In the genomic region with DNA sequence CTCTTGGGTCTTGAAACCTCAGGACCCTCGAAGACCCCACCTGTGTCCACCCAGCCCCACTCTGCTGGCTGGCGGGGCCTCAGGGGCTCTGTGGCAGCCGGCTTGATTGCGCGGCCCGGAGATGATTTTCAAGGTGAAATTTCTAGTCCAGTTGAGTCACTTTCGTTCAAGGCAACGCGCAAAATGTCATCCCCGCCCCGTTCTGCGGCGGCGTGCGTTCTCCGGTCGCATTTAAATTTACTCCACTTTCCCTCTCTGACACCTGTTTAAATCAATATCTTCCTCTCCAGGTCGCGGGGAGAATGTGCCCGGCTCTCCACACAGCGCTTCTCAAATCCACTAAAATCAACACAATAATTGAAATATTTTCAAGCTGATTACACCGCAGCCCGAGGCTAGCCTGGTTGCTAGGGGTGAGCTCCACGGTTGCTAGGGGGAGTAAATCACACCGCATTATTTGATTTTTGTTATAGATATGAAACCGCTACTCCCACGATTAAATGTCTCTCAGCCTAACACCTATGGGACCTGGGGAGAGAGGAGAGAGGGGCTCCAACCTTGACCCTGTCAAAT, we compare ENCODE assay signal across 17 mouse cellular contexts. TPM values are rescaled to one million over a fixed set of nuclear protein-coding genes. Genes with fewer than 3 reads are reported as not detected.
DNase-seq lines count a peak whose midpoint lies in the region; ATAC-seq and TF ChIP-seq lines count a peak whose summit lies in the region.
"Had no signal": no experiment of that assay in that cellular context is flagged by ENCODE, and none has a peak within 500 bp of the region (broad histone marks: within the 10 kb centered on the region; RNA-seq: fewer than 3 reads in every experiment).

No protein-coding gene starts in this region.

- TF ChIP-seq CTCF in E14TG2a.4 (conservative IDR thresholded peaks at IDR 0.05; ENCODE audit: low read length): no peak
- no peak for TF ChIP-seq CTCF in hindbrain, postnatal 0 days (IDR thresholded peaks at IDR 0.05; ENCODE audit: low read depth)
- no peak for TF ChIP-seq CTCF in cerebellum, adult 2 months (IDR thresholded peaks at IDR 0.05; ENCODE audit: borderline replicate concordance, insufficient read depth, low read depth, low read length)

- no peaks in the 10 kb centered on the region for H3K36me3 ChIP-seq in hindbrain, embryonic 12.5 days
- no peaks in the 10 kb centered on the region for H3K36me3 ChIP-seq in hindbrain, embryonic 10.5 days
- H3K36me3 ChIP-seq in E14TG2a.4 (ENCODE audit: insufficient read depth, low read length): no peaks in the 10 kb centered on the region
- H3K36me3 ChIP-seq in hindbrain, postnatal 0 days (ENCODE audit: insufficient read depth, low read length): no peaks in the 10 kb centered on the region
- H3K36me3 ChIP-seq: embryonic facial prominence, embryonic 15.5 days; G1E; limb, embryonic 12.5 days had no signal

- 25% methylated on average over 27 of the region's 27 CpGs for WGBS in hindbrain, embryonic 12.5 days
- WGBS in hindbrain, embryonic 10.5 days: 40% methylated on average over 27 of the region's 27 CpGs
- 25% methylated on average over 27 of the region's 27 CpGs for WGBS in hindbrain, postnatal 0 days
- 74% methylated on average over 27 of the region's 27 CpGs for WGBS in cerebellum, adult 2 months

- peak overlapping the region; percentile 29 for H3K4me2 ChIP-seq in hindbrain, embryonic 12.5 days (replicated peaks)
- H3K4me2 ChIP-seq in hindbrain, postnatal 0 days (ENCODE audit: low read depth, low read length): peak overlapping the region; percentile 19
- H3K4me2 ChIP-seq: embryonic facial prominence, embryonic 15.5 days; limb, embryonic 12.5 days had no signal

- no peak overlapping the region for H3K9ac ChIP-seq in hindbrain, embryonic 12.5 days
- H3K9ac ChIP-seq in hindbrain, postnatal 0 days (replicated peaks; ENCODE audit: low read length): no peak overlapping the region
- H3K9ac ChIP-seq: embryonic facial prominence, embryonic 15.5 days; limb, embryonic 12.5 days had no signal

- peaks cover 78% of the 10 kb centered on the region for H3K27me3 ChIP-seq in hindbrain, embryonic 12.5 days
- H3K27me3 ChIP-seq in hindbrain, embryonic 10.5 days (ENCODE audit: insufficient read depth, poor library complexity, severe bottlenecking): peaks cover 80% of the 10 kb centered on the region
- peaks cover 78% of the 10 kb centered on the region for H3K27me3 ChIP-seq in E14TG2a.4 (ENCODE audit: insufficient read depth, low read length)
- H3K27me3 ChIP-seq in hindbrain, postnatal 0 days (ENCODE audit: insufficient read depth, low read length): peaks cover 9% of the 10 kb centered on the region
- H3K27me3 ChIP-seq in cerebellum, adult 2 months (ENCODE audit: control insufficient read depth, insufficient read depth, low read length): no peaks in the 10 kb centered on the region

- no peak for TF ChIP-seq POLR2A in cerebellum, adult 2 months (IDR thresholded peaks at IDR 0.05; ENCODE audit: borderline replicate concordance, insufficient read depth, low read length)

- no peak for ATAC-seq in hindbrain, embryonic 12.5 days (ENCODE audit: low FRiP score)
- no peak for ATAC-seq in hindbrain, postnatal 0 days
- no peak for ATAC-seq in erythroblast, adult 5-6 weeks (replicated peaks; ENCODE audit: low FRiP score, poor library complexity, severe bottlenecking)

- H3K9me3 ChIP-seq in hindbrain, embryonic 12.5 days (replicated peaks): no peaks in the 10 kb centered on the region
- H3K9me3 ChIP-seq in hindbrain, embryonic 10.5 days: peaks cover 12% of the 10 kb centered on the region; the same call in 1 of the 2 replicates
- peaks cover 27% of the 10 kb centered on the region for H3K9me3 ChIP-seq in E14TG2a.4 (ENCODE audit: low read length)
- H3K9me3 ChIP-seq in hindbrain, postnatal 0 days (ENCODE audit: low read length): 0 out of 2 replicates have a peak, but pooled peaks cover 3% of the 10 kb centered on the region
- H3K9me3 ChIP-seq: embryonic facial prominence, embryonic 15.5 days; G1E had no signal

- H3K4me1 ChIP-seq in hindbrain, embryonic 12.5 days: peaks cover 42% of the 10 kb centered on the region
- H3K4me1 ChIP-seq in hindbrain, embryonic 10.5 days (replicated peaks): peaks cover 39% of the 10 kb centered on the region
- H3K4me1 ChIP-seq in E14TG2a.4 (replicated peaks; ENCODE audit: low read depth, low read length): peaks cover 26% of the 10 kb centered on the region
- 0 out of 2 replicates have a peak, but pooled peaks cover 6% of the 10 kb centered on the region for H3K4me1 ChIP-seq in hindbrain, postnatal 0 days (ENCODE audit: insufficient read depth, low read length)
- H3K4me1 ChIP-seq in cerebellum, adult 2 months (ENCODE audit: control insufficient read depth, insufficient read depth, low read length): peaks cover 17% of the 10 kb centered on the region

- DNase-seq in hindbrain, embryonic 10.5 days (ENCODE audit: low spot score): no peak
- DNase-seq in adrenal gland, postnatal 36 days: peak; percentile 82 to 84
- peak; percentile 51 for DNase-seq in hindbrain, postnatal 0 days (ENCODE audit: low spot score)
- DNase-seq in adipocyte (ENCODE audit: low spot score): no peak
- no peak for DNase-seq in cerebellum, adult 2 months
- DNase-seq: cerebellum, postnatal 25 days; gastrocnemius, adult 2 months; heart, postnatal 4 days; kidney, postnatal 4 days had no signal

- no peak overlapping the region for H3K4me3 ChIP-seq in hindbrain, embryonic 12.5 days
- no peak overlapping the region for H3K4me3 ChIP-seq in hindbrain, embryonic 10.5 days
- H3K4me3 ChIP-seq in E14TG2a.4 (replicated peaks; ENCODE audit: low read length): peak overlapping the region; percentile 32; the same call in 1 of the 2 replicates
- no peak overlapping the region for H3K4me3 ChIP-seq in hindbrain, postnatal 0 days (ENCODE audit: low read length)
- H3K4me3 ChIP-seq in cerebellum, adult 2 months (replicated peaks; ENCODE audit: insufficient read depth, low read depth, low read length): no peak overlapping the region
- H3K4me3 ChIP-seq: embryonic facial prominence, embryonic 15.5 days; gastrocnemius, adult 2 months; limb, embryonic 12.5 days had no signal

- H3K27ac ChIP-seq in hindbrain, embryonic 12.5 days: 0 out of 2 replicates have a peak overlapping the region, but pooled peaks have one; percentile 12
- H3K27ac ChIP-seq in hindbrain, embryonic 10.5 days: no peak overlapping the region
- peak overlapping the region; percentile 1; the same call in 1 of the 2 replicates for H3K27ac ChIP-seq in hindbrain, postnatal 0 days
- no peak overlapping the region for H3K27ac ChIP-seq in cerebellum, adult 2 months (ENCODE audit: insufficient read depth, low read length)
- H3K27ac ChIP-seq: embryonic facial prominence, embryonic 15.5 days; gastrocnemius, adult 2 months; limb, embryonic 12.5 days had no signal

RNA-seq across cellular contexts. Expression of gene Uncx, which starts 37.0 kb away (rescaled TPM):
- 97.3 and 99.4 TPM in 2 replicates for polyA plus RNA-seq in hindbrain, embryonic 12.5 days (2016; fragmentation: Nextera tagmentation; extraction: Ambion mirVana)
- 14.0 and 61.1 TPM in 2 replicates for polyA plus RNA-seq in hindbrain, embryonic 10.5 days (2016; fragmentation: Nextera tagmentation; extraction: Ambion mirVana)
- not detected for total RNA-seq in adrenal gland, postnatal 36 days (2021)
- 31.3 and 47.0 TPM in 2 replicates for total RNA-seq in hindbrain, postnatal 0 days (2014; rRNA removed)
- 30.6 and 34.6 TPM in 2 replicates for polyA plus RNA-seq in hindbrain, postnatal 0 days (2015; fragmentation: Nextera tagmentation; extraction: Ambion mirVana)
- not detected in 2 replicates for total RNA-seq in erythroblast, adult 5-6 weeks (2015; ENCODE audit: low replicate concordance)
- not detected in 2 replicates for total RNA-seq in erythroblast, adult 5-6 weeks (2017; ENCODE audit: low replicate concordance)
- polyA plus RNA-seq in cerebellum, adult 2 months (2012; rRNA removed): 38.1 and 38.8 TPM in 2 replicates
- total RNA-seq: G1E; gastrocnemius, adult 2 months; heart, postnatal 4 days; neutrophil, adult 5-6 weeks had no signal
- polyA plus RNA-seq: G1E; liver, embryonic 16.5 days had no signal

Comparison
In these comparisons a context has a peak if more than half of its experiments do, and no peak if none do; other contexts are left out.
1. H3K27ac ChIP-seq: peak in hindbrain, embryonic 12.5 days (single experiment) and hindbrain, postnatal 0 days (single experiment); none in hindbrain, embryonic 10.5 days (single experiment) and cerebellum, adult 2 months (single experiment).
2. DNase-seq: peak in adrenal gland, postnatal 36 days (2 of 2) and hindbrain, postnatal 0 days (single experiment); none in hindbrain, embryonic 10.5 days (single experiment), adipocyte (single experiment) and cerebellum, adult 2 months (0 of 2).